Mouse (Mus musculus) MEL-GATA-1-ER (cell line): ENCODE data around the gene Cldn18.

Experiments used
- DNase-seq: peaks from one replicate; pipeline ENCODE4 v3.0.0-alpha.2; 2012; ENCODE audit warnings: low read depth; ENCODE audit errors: extremely low read depth

The Cldn18 gene

GRCm38 (mm10) chr9:99717134-99717533 lies at the start of gene Cldn18:
Gene Cldn18, minus strand, starts transcription at chr9:99717267.
- no peak for DNase-seq

- DNase-seq = no peak
Observed at GRCm38 (mm10) chr9:99763530-99763929, 46.5 kb upstream of the Cldn18 start.

- no peak for DNase-seq
Observed at GRCm38 (mm10) chr9:99750272-99750671, 33.2 kb upstream of the Cldn18 start.

- no peak for DNase-seq
Observed at GRCm38 (mm10) chr9:99748279-99748678, 31.2 kb upstream of the Cldn18 start.

GRCm38 (mm10) chr9:99747731-99748130 lies 30.7 kb upstream of the Cldn18 start:
- no peak for DNase-seq

GRCm38 (mm10) chr9:99744548-99744947 lies 27.5 kb upstream of the Cldn18 start:
- DNase-seq = no peak

- no peak for DNase-seq
Observed at GRCm38 (mm10) chr9:99729943-99730646, 13.0 kb upstream of the Cldn18 start.

- DNase-seq = no peak
Observed at GRCm38 (mm10) chr9:99727819-99728218, 10.8 kb upstream of the Cldn18 start.

GRCm38 (mm10) chr9:99725278-99725677 lies 8.2 kb upstream of the Cldn18 start:
- DNase-seq = no peak

- no peak for DNase-seq
Observed at GRCm38 (mm10) chr9:99720011-99720410, 2.9 kb upstream of the Cldn18 start.

- DNase-seq = no peak
Observed at GRCm38 (mm10) chr9:99710297-99710696, 6.8 kb downstream of the Cldn18 start.

- DNase-seq = no peak
Observed at GRCm38 (mm10) chr9:99709588-99710248, 7.3 kb downstream of the Cldn18 start.

GRCm38 (mm10) chr9:99707425-99708126 lies 9.5 kb downstream of the Cldn18 start:
- no peak for DNase-seq

- DNase-seq = no peak
Observed at GRCm38 (mm10) chr9:99706264-99706663, 10.8 kb downstream of the Cldn18 start.

GRCm38 (mm10) chr9:99703711-99704110 lies 13.4 kb downstream of the Cldn18 start:
- no peak for DNase-seq

- DNase-seq = no peak
Observed at GRCm38 (mm10) chr9:99702215-99702614, 14.9 kb downstream of the Cldn18 start.

- no peak for DNase-seq
Observed at GRCm38 (mm10) chr9:99701187-99701586, 15.9 kb downstream of the Cldn18 start.

GRCm38 (mm10) chr9:99699752-99700389 lies 17.2 kb downstream of the Cldn18 start:
- DNase-seq = no peak

GRCm38 (mm10) chr9:99694961-99695360 lies 22.1 kb downstream of the Cldn18 start:
- no peak for DNase-seq

GRCm38 (mm10) chr9:99690386-99690785 lies 26.7 kb downstream of the Cldn18 start:
- DNase-seq = no peak

- no peak for DNase-seq
Observed at GRCm38 (mm10) chr9:99689796-99690195, 27.3 kb downstream of the Cldn18 start.
